Mouse (Mus musculus) erythroblast, embryonic 14.5 days (primary cell): Measurements from ENCODE around the gene Habp2.

Experiments
- GATA1 ChIP-seq: IDR thresholded peaks from 2 replicates; pipeline ENCODE4 v1.6.1; 2012; ENCODE audit warnings: low read length, inconsistent platforms, mixed read lengths
- TAL1 ChIP-seq: IDR thresholded peaks from 3 replicates; pipeline ENCODE4 v1.6.1; 2012; ENCODE audit warnings: low read length, inconsistent platforms, mixed read lengths

GRCm38 (mm10) chr19:56321303-56321920, 34.5 kb downstream of the Habp2 start:
- TF ChIP-seq TAL1 (no peak), GATA1 (no peak)
